Mouse (Mus musculus) forebrain, embryonic 16.5 days (tissue): ENCODE measurements around the gene Nradd. TPM values are rescaled to one million over a fixed set of nuclear protein-coding genes. Genes with fewer than 3 reads are reported as not detected.

ENCODE experiments used
- ATAC-seq: fragments of 200-750 bp; cut with Nextera tagmentation; 2 replicates; pipeline ENCODE4 v1.8.0; 2017; ENCODE audit warnings: mild to moderate bottlenecking, moderate library complexity
- H3K27ac ChIP-seq: fragments of 300-500 bp; sonication (generic); 2 replicates; pipeline ENCODE4 v1.5.1; 2014; ENCODE audit warnings: low read length, control low read depth
- H3K27me3 ChIP-seq: fragments of 300-500 bp; sonication (generic); replicated peaks from 2 replicates; pipeline ENCODE4 v1.6.1; 2014; ENCODE audit warnings: low read length; ENCODE audit not compliant: control insufficient read depth, insufficient read depth
- H3K36me3 ChIP-seq: fragments of 300-500 bp; sonication (generic); 2 replicates; pipeline ENCODE4 v1.6.1; 2014; ENCODE audit not compliant: control insufficient read depth, insufficient read depth
- H3K4me1 ChIP-seq: fragments of 300-500 bp; sonication (generic); replicated peaks from 2 replicates; pipeline ENCODE4 v1.6.1; 2014; ENCODE audit warnings: low read length; ENCODE audit not compliant: control insufficient read depth, insufficient read depth
- H3K4me2 ChIP-seq: fragments of 300-500 bp; sonication (generic); 2 replicates; pipeline ENCODE4 v1.6.1; 2014; ENCODE audit warnings: mild to moderate bottlenecking, low read length, control low read depth
- H3K4me3 ChIP-seq: fragments of 300-500 bp; sonication (generic); replicated peaks from 2 replicates; pipeline ENCODE4 v1.5.1; 2014; ENCODE audit warnings: mild to moderate bottlenecking, low read length, control low read depth
- H3K9ac ChIP-seq: fragments of 300-500 bp; sonication (generic); replicated peaks from 2 replicates; pipeline ENCODE4 v1.6.1; 2014; ENCODE audit warnings: low read depth, low read length, control low read depth
- H3K9me3 ChIP-seq: fragments of 300-500 bp; sonication (generic); 2 replicates; pipeline ENCODE4 v1.6.1; 2016; ENCODE audit warnings: low read length; ENCODE audit not compliant: control insufficient read depth
- WGBS: fragments of 180-500 bp; shearing (Covaris S2); extraction: QIAGEN DNeasy Blood & Tissue Kit; methylation state at CpG from one replicate; pipeline ENCODE4 v1.1.7; 2014; 5-methylcytosine and 5-hydroxymethylcytosine counted together
- polyA plus RNA-seq: library from polyadenylated mRNA; unstranded; fragments of >200 nt; fragmentation: Nextera tagmentation; extraction: Ambion mirVana; gene quantifications from 2 replicates; pipeline ENCODE4 v1.2.1, GENCODE M21; 2015

The Nradd gene
- polyA plus RNA-seq, 1 experiment from 2014 or later: 29.0 TPM

- 90% methylated on average over 1 of the region's 1 CpGs for WGBS
Observed at GRCm38 (mm10) chr9:110662844-110663243, 38.6 kb upstream of the Nradd start.

GRCm38 (mm10) chr9:110660856-110661612 is 36.8 kb upstream of the Nradd start:
- Histone ChIP-seq H3K36me3 (no peaks in the 10 kb centered on the region), H3K9me3 (no peaks in the 10 kb centered on the region), H3K9ac (no peak overlapping the region), H3K27me3 (no peaks in the 10 kb centered on the region), H3K4me1 (peaks cover 15% of the 10 kb centered on the region), H3K4me3 (no peak overlapping the region), H3K4me2 (no peak overlapping the region), H3K27ac (no peak overlapping the region)
- no peak for ATAC-seq
- 75% methylated on average over 7 of the region's 7 CpGs for WGBS

More at GRCm38 (mm10) chr9:110662844-110663243, 38.6 kb upstream of the Nradd start:
- Histone ChIP-seq H3K4me1 (peaks cover 8% of the 10 kb centered on the region), H3K4me2 (no peak overlapping the region), H3K9me3 (no peaks in the 10 kb centered on the region), H3K27me3 (no peaks in the 10 kb centered on the region), H3K4me3 (no peak overlapping the region), H3K27ac (no peak overlapping the region), H3K9ac (no peak overlapping the region), H3K36me3 (no peaks in the 10 kb centered on the region)
- no peak for ATAC-seq

GRCm38 (mm10) chr9:110660208-110660607 is 36.0 kb upstream of the Nradd start:
- H3K9ac ChIP-seq: no peak overlapping the region
- H3K36me3 ChIP-seq: no peaks in the 10 kb centered on the region
- no peak overlapping the region for H3K27ac ChIP-seq
- WGBS: 86% methylated on average over 2 of the region's 2 CpGs
- H3K9me3 ChIP-seq: no peaks in the 10 kb centered on the region
- peaks cover 17% of the 10 kb centered on the region for H3K4me1 ChIP-seq
- no peak overlapping the region for H3K4me2 ChIP-seq
- ATAC-seq: no peak
- H3K4me3 ChIP-seq: no peak overlapping the region
- no peaks in the 10 kb centered on the region for H3K27me3 ChIP-seq

- ATAC-seq: no peak
- H3K9me3 ChIP-seq: no peaks in the 10 kb centered on the region
- H3K4me2 ChIP-seq: no peak overlapping the region
- no peak overlapping the region for H3K4me3 ChIP-seq
- no peak overlapping the region for H3K27ac ChIP-seq
- H3K27me3 ChIP-seq: no peaks in the 10 kb centered on the region
- H3K36me3 ChIP-seq: no peaks in the 10 kb centered on the region
- H3K4me1 ChIP-seq: peaks cover 20% of the 10 kb centered on the region
- no peak overlapping the region for H3K9ac ChIP-seq
- 95% methylated on average over 12 of the region's 12 CpGs for WGBS
Observed at GRCm38 (mm10) chr9:110659521-110659920, 35.3 kb upstream of the Nradd start.

GRCm38 (mm10) chr9:110657474-110658078 is 33.3 kb upstream of the Nradd start:
- Histone ChIP-seq H3K9me3 (no peaks in the 10 kb centered on the region), H3K4me2 (peak overlapping the region; percentile 79), H3K27me3 (no peaks in the 10 kb centered on the region; the same call in 1 of the 2 replicates), H3K36me3 (no peaks in the 10 kb centered on the region), H3K27ac (no peak overlapping the region), H3K9ac (no peak overlapping the region; the same call in 1 of the 2 replicates), H3K4me1 (peaks cover 37% of the 10 kb centered on the region), H3K4me3 (peak overlapping the region; percentile 73)
- ATAC-seq: no peak
- WGBS: 81% methylated on average over 13 of the region's 13 CpGs

- H3K4me2 ChIP-seq: peak within 1 kb of the TSS; percentile 81
- under 1% methylated on average over 52 of the region's 52 CpGs for WGBS
- H3K36me3 ChIP-seq: no peaks in the 10 kb centered on the region
- H3K4me3 ChIP-seq: peak within 1 kb of the TSS; percentile 73
- H3K27me3 ChIP-seq: no peaks in the 10 kb centered on the region; the same call in 1 of the 2 replicates
- H3K9me3 ChIP-seq: no peaks in the 10 kb centered on the region
- peak within 1 kb of the TSS; percentile 89 for H3K9ac ChIP-seq
- H3K4me1 ChIP-seq: peaks cover 43% of the 10 kb centered on the region
- peak; percentile 98 for ATAC-seq
- H3K27ac ChIP-seq: peak within 1 kb of the TSS; percentile 96
Observed at GRCm38 (mm10) chr9:110656249-110657221, 32.3 kb upstream of the Nradd start, which contains the start of gene Ccdc12. TSS of gene Ccdc12 (plus strand) at chr9:110656503.

- peak; percentile 0; the same call in 1 of the 2 replicates for ATAC-seq
- WGBS: 81% methylated on average over 10 of the region's 10 CpGs
- H3K9ac ChIP-seq: peak overlapping the region; percentile 63
- no peaks in the 10 kb centered on the region for H3K36me3 ChIP-seq
- peaks cover 46% of the 10 kb centered on the region for H3K4me1 ChIP-seq
- peak overlapping the region; percentile 81 for H3K4me2 ChIP-seq
- H3K27ac ChIP-seq: peak overlapping the region; percentile 96
- H3K9me3 ChIP-seq: no peaks in the 10 kb centered on the region
- H3K27me3 ChIP-seq: no peaks in the 10 kb centered on the region; the same call in 1 of the 2 replicates
- H3K4me3 ChIP-seq: peak overlapping the region; percentile 73
Observed at GRCm38 (mm10) chr9:110655651-110656007, 31.4 kb upstream of the Nradd start.

- Histone ChIP-seq H3K4me3 (no peak overlapping the region), H3K4me1 (peaks cover 53% of the 10 kb centered on the region)
- WGBS: 81% methylated on average over 19 of the region's 19 CpGs
Observed at GRCm38 (mm10) chr9:110654726-110655650, 30.7 kb upstream of the Nradd start.

More at GRCm38 (mm10) chr9:110654726-110655650, 30.7 kb upstream of the Nradd start:
- no peak for ATAC-seq
- H3K9ac ChIP-seq: no peak overlapping the region
- no peaks in the 10 kb centered on the region for H3K9me3 ChIP-seq
- no peak overlapping the region for H3K27ac ChIP-seq
- peak overlapping the region; percentile 99; the same call in 1 of the 2 replicates for H3K4me2 ChIP-seq
- H3K36me3 ChIP-seq: no peaks in the 10 kb centered on the region
- no peaks in the 10 kb centered on the region; the same call in 1 of the 2 replicates for H3K27me3 ChIP-seq
